Mouse (Mus musculus): ENCODE measurements at regions not wholly inside any gene's neighbourhood (a gene's known extent, or its start where the extent isn't known, plus 50 kb on each side); places are given as distances from the start of the nearest gene placed in this dataset.
"Not testable (repeated sequence)": the region's sequence is repeated elsewhere in the genome, so short reads cannot be mapped to it uniquely, and the experiment has no call there.

DNA sequence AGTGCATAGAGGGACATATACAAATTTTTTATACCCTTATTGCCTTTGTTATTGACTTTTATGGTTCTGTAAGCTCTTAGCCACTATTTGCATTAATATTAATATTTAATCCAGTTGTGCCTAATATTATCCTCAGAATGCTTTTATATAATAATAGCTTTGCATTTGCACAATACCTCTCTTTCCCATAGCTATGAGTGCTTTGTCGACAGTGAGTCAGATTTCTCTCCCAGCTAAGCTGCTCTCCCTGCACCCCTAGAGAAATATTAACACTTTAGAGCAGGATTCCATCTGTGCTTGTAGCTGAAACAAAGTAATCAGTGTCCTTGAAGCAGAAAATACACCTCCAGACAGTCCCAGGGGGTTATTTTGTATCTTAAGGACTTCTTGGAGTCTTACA is 288.6 kb upstream of the Arglu1 start:
- DNase-seq (ENCODE audit: low spot score) = no peak

DNA sequence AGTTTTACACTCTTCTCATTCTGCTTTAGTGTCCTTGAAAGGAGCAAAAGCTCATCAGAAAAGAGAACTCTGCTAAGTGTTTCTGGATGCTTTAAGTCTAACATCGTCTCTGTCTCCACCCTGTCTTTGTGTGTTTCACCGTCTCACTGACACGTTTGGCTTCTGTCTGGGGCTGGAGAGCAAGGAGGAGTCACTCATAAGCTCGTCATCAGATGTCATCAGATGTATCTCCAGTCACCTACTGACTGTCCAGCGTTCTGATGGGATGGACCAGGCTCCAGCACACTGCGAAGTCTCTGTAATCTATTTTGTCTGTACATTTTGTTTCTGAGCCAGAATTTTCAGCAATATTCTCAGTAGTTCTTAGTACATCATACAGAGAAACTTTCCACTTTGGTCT is 283.4 kb upstream of the Arglu1 start:
- no peak for DNase-seq (ENCODE audit: low spot score)

- DNase-seq (ENCODE audit: low spot score) = no peak
These were observed 283.0 kb upstream of the Arglu1 start for GRCm38 (mm10) chr8:8973334-8973733.

DNA sequence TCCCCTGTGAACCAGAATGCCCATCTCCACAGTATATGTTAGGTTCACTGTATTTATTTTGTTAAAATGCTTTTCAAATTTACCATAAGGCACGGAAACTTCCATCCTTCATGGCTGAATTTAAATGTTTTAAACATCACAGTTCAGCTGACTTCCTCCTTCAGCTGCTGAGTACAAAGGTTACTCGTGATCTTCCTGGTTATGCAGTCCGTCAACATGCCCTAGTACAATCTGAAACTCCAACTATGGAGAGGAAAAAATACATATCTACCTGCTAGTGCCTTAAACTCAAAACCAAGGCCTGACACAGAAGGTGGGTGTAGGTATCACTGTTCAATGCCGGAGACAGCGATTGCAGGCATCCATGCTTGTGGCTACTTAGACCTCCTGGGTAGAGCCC is 280.5 kb upstream of the Arglu1 start:
- DNase-seq (ENCODE audit: low spot score) = no peak

- DNase-seq (ENCODE audit: low spot score) = no peak
These were observed 280.0 kb upstream of the Arglu1 start for GRCm38 (mm10) chr8:8970346-8970745.

- DNase-seq (ENCODE audit: low spot score) = no peak
These were observed 279.0 kb upstream of the Arglu1 start for GRCm38 (mm10) chr8:8969112-8969950.

- no peak for DNase-seq (ENCODE audit: low spot score)
These were observed 276.3 kb upstream of the Arglu1 start for GRCm38 (mm10) chr8:8966658-8967048.

GRCm38 (mm10) chr8:8965983-8966657 is 275.8 kb upstream of the Arglu1 start:
- no peak for DNase-seq (ENCODE audit: low spot score)

DNA sequence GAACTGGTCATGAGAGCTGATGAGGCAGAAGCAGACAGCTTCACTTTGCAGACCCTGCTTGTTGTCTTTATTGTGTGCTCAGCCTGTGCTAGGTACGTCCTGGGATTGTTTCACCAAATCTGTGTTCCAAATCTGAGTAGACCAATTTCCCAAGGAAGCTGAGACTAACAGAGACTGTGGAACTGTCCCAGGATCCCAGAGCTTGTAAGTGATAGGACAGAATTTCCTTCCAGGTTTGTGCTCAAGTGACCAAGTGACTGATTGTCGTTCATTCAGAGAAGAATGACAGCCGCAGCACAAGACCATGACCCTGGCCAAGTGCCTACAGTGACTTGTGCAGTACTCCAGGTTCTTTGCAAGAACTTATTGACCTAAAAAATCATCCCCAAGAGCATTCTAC is 269.9 kb upstream of the Arglu1 start:
- no peak for DNase-seq (ENCODE audit: low spot score)

GRCm38 (mm10) chr8:8959787-8960093 is 269.4 kb upstream of the Arglu1 start:
- DNase-seq (ENCODE audit: low spot score) = no peak

DNA sequence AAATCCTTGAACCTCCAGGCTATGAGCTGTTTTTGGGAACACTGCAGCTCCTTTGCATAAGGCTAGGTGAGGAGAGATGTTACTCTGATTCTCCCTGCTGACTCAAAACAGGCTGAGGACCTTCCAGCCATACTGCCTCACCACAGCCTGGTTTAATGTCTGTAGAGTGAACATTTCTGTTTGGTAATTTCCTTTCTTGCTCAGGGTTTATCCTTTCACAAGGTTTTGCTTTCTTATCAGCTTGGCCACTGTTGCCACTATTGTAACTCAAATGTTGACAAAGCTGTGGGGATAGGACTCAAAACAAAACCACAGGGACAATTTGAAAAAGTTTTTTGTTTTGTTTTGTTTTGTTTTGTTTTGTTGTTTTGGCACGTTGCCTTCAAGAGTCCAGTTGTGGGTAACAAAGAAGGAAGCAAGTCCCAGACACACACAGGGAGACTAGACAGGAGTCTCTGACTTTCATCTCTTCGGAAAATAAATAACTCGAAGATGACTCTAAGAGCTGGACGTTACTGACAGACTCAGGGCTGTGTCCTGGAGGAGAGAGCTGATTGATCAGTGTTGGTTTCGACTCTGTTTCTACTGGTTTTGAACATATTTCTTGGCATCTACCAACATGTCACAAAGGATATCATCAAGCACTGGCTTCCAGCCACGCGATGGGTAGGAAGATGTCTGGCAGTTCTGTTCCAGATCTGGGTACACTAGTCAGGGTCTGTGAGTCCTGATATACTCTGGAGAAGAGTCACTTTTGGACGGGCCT is 268.9 kb upstream of the Arglu1 start:
- no peak for DNase-seq (ENCODE audit: low spot score)

GRCm38 (mm10) chr8:8958140-8958539 is 267.8 kb upstream of the Arglu1 start:
- not testable (repeated sequence) for DNase-seq (ENCODE audit: low spot score)

- no peak for DNase-seq (ENCODE audit: low spot score)
These were observed 261.9 kb upstream of the Arglu1 start for GRCm38 (mm10) chr8:8952212-8952611.

DNA sequence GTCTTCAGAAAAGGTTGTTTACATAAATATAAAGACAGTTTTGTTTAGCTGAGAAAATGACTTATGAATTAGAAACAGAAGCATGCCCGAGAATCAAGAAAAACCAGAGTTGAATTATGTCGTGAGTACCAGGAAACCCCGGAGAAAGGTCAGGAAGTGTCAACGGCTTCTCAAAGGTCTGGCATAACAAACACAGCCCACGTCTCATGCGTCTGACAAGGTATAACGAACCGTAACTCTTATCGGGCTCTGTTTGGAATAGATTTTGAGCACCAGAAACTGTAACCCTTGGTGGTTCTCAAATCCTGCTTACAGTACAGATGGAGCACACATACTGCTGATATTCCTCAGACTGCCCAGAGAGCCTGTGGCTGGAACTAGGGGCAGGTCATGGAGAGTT is 260.9 kb upstream of the Arglu1 start:
- DNase-seq (ENCODE audit: low spot score) = no peak

GRCm38 (mm10) chr8:8947516-8948161 is 257.3 kb upstream of the Arglu1 start:
- DNase-seq (ENCODE audit: low spot score) = no peak

DNA sequence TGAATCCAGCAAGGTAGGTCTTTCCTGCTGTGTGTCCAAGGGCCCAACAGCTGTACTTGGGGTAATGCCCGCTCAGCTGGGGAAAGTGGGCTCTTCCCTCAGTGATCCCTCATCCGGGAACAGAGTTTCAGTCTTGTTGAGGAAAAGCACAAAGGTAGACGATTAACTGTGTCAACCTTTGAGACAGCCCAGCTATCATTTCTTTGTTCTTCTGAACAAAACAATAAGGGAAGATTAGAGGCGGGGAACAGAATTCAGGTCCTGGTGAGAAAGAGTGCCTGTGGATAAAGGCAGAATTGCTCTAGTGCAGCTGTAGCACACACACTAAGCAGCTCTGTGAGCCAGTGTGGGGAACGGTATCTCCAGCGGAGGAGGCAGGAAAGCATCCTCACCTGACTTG is 252.7 kb upstream of the Arglu1 start:
- no peak for DNase-seq (ENCODE audit: low spot score)

DNA sequence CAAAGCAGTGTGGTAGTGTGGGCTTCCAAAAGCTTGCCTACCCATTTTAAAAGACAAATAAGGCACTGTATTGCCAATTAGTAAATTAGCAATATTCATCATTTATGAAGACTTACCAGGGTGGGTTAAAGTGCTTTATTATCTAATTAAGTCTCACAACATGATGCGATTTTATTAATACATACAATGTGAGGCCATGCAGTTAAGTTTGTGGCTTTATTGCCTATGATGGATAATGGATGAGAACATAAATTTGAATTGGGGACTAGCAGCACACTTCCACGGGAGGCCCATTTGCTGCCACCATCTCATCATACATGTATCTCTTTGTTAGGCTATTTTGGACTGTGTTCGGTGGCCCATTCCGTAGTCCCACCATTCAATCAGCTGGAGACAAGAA is 250.6 kb upstream of the Arglu1 start:
- no peak for DNase-seq (ENCODE audit: low spot score)

DNA sequence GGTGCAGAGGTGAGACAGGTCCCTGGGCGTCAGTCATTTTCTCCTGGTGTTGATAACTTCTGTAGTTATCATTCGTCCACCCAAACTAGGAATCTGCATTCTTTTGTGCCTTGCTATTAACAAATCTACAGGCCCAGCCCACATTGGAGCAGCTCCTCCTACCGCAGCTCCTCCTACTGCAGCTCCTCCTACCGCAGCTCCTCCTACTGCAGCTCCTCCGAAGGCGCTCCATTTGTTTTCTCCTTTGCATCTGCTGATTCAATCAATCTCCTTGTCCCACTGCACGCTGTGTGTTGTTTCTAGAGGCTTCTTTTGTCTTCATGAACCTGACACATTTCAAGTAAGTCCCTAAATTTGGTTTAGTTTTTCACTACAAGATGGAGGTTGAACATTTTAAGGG is 248.2 kb upstream of the Arglu1 start:
- DNase-seq (ENCODE audit: low spot score) = no peak

GRCm38 (mm10) chr8:8932466-8932865 is 242.1 kb upstream of the Arglu1 start:
- no peak for DNase-seq (ENCODE audit: low spot score)

DNA sequence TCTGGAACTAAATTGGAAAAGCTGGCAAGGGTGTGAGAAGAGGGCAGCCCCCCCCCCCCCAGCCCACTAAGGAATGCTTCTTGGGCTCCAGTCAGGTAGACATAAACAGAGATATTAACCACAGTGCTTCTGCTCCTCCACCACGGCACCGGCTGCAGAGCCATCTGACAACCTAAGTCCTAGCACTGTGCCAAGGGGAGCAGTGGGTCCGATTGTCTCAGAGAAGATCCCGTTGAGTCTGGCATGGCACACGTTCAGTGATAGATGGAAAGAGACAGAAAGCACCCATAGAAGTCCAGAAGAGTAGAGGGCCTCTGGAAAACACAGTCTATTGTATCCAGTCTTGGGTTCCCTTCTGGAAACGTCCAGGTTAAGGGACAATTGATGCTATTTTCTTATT is 241.4 kb upstream of the Arglu1 start:
- DNase-seq (ENCODE audit: low spot score) = no peak

DNA sequence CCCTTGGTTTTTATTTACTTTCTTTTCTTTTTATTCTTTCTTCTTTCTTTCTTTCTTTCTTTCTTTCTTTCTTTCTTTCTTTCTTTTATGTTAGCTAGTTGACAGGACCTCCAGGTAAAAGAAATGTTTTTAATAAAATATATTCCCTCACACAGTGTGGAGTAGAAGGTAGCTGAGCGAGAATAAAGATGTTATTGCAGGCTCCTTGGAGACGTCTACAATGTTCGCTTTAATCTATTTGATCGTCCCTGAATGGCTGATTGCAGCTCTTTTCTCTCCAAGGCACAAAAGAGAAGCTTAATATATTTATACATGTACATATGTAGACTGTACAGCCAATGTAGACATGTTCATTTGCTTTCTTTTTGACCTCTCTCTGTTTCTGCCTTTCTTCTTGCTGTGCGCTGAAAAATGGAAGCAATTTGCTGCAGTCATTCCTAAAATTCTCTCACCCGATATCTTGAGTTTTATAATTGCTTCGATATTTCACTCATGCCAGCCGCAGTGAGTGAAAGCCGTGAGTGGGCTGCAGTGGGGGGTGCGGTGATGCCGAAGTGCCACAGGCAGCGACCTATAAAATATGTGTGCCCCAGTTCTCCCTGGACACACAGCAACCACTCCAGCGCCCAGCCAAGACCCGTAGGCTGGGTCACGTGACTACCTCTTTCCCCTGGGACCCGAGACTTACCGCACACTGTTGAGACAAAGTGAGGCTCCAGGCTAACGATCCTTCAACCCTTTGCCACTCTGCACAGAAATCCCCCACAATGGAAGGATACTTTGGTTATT is 237.9 kb upstream of the Arglu1 start:
- DNase-seq (ENCODE audit: low spot score) = no peak

DNA sequence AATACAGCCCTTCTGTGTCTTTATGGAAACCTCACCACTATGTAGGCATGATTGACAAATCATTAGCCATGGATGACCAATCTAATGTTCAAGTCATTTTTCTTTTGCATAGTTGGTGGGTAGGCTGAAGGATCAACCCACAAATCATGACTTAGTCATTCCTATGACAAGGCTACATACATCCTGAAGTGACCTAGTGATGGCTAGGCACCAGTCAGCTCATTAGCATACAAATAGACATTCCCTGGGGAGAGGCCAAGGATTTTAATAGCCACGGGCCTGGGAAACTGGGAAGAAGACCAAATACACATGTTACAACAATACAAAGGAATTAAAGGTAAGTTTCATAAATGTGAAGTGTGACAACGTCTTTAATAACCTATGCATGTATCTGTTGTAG is 231.1 kb upstream of the Arglu1 start:
- no peak for DNase-seq (ENCODE audit: low spot score)

Data from ovary, postnatal 36 days (tissue).